Mouse (Mus musculus) CD4-positive, CD25-positive, alpha-beta regulatory T cell, adult 2 months (primary cell): ENCODE measurements around the gene Scml2.
"Not testable (repeated sequence)": the region's sequence is repeated elsewhere in the genome, so short reads cannot be mapped to it uniquely, and the experiment has no call there.

Experiments
- DNase-seq: peaks from one replicate; pipeline ENCODE4 v3.0.0-alpha.2; 2012; ENCODE audit warnings: low read depth, low spot score

Scml2 gene

GRCm38 (mm10) chrX:161116893-161117292 lies at the start of gene Scml2:
Gene Scml2 (plus strand): TSS chrX:161117193.
- DNase-seq: not testable (repeated sequence)

- not testable (repeated sequence) for DNase-seq
Observed at GRCm38 (mm10) chrX:161075576-161075975, 41.4 kb upstream of the Scml2 start.

GRCm38 (mm10) chrX:161162314-161163068 lies 45.5 kb downstream of the Scml2 start:
- DNase-seq: peak; percentile 47

GRCm38 (mm10) chrX:161163069-161163416 lies 46.0 kb downstream of the Scml2 start:
- DNase-seq: no peak

GRCm38 (mm10) chrX:161287156-161287555 lies 170.2 kb downstream of the Scml2 start, which contains the start of gene Gm15262:
Gene Gm15262 (plus strand): TSS chrX:161287456.
- not testable (repeated sequence) for DNase-seq
